Mouse (Mus musculus): ENCODE results near the gene Ankrd34a. TPM values are rescaled to one million over a fixed set of nuclear protein-coding genes. Genes with fewer than 3 reads are reported as not detected.
A peak's percentile ranks its signal among the peaks of the same experiment; 100 is the strongest.
"Not testable (repeated sequence)": the region's sequence is repeated elsewhere in the genome, so short reads cannot be mapped to it uniquely, and the experiment has no call there.

Ankrd34a gene
- polyA plus RNA-seq, 1 experiment from 2014 or later: 0.44 TPM

GRCm38 (mm10) chr3:96600639-96601250 is 4.3 kb downstream of the Ankrd34a start, which contains the start of gene Lix1l:
TSS of gene Lix1l (plus strand) at chr3:96601149.
- H3K9me3 ChIP-seq (replicated peaks): no peaks in the 10 kb centered on the region
- H3K27ac ChIP-seq: peak within 1 kb of the TSS; percentile 76
- peaks cover 77% of the 10 kb centered on the region for H3K27me3 ChIP-seq (replicated peaks)
- H3K4me2 ChIP-seq: peak within 1 kb of the TSS; percentile 93
- H3K4me3 ChIP-seq: peak within 1 kb of the TSS; percentile 68
- WGBS (ENCODE audit: insufficient replicate concordance): 4% methylated on average over 27 of the region's 27 CpGs
- H3K4me1 ChIP-seq: peaks cover 40% of the 10 kb centered on the region
- H3K9ac ChIP-seq: peak within 1 kb of the TSS; percentile 75
- ATAC-seq: peak; percentile 90
- H3K36me3 ChIP-seq: no peaks in the 10 kb centered on the region

- peaks cover 36% of the 10 kb centered on the region for H3K4me1 ChIP-seq
- no peaks in the 10 kb centered on the region for H3K36me3 ChIP-seq
- no peaks in the 10 kb centered on the region for H3K9me3 ChIP-seq (replicated peaks)
- H3K4me2 ChIP-seq: peak overlapping the region; percentile 93
- H3K27me3 ChIP-seq (replicated peaks): peaks cover 71% of the 10 kb centered on the region
- peak overlapping the region; percentile 75 for H3K9ac ChIP-seq
- peak overlapping the region; percentile 68 for H3K4me3 ChIP-seq
- H3K27ac ChIP-seq: peak overlapping the region; percentile 76
- 2% methylated on average over 39 of the region's 40 CpGs for WGBS (ENCODE audit: insufficient replicate concordance)
- ATAC-seq: peak; percentile 50
Observed at GRCm38 (mm10) chr3:96601251-96601787, 4.9 kb downstream of the Ankrd34a start.

DNA sequence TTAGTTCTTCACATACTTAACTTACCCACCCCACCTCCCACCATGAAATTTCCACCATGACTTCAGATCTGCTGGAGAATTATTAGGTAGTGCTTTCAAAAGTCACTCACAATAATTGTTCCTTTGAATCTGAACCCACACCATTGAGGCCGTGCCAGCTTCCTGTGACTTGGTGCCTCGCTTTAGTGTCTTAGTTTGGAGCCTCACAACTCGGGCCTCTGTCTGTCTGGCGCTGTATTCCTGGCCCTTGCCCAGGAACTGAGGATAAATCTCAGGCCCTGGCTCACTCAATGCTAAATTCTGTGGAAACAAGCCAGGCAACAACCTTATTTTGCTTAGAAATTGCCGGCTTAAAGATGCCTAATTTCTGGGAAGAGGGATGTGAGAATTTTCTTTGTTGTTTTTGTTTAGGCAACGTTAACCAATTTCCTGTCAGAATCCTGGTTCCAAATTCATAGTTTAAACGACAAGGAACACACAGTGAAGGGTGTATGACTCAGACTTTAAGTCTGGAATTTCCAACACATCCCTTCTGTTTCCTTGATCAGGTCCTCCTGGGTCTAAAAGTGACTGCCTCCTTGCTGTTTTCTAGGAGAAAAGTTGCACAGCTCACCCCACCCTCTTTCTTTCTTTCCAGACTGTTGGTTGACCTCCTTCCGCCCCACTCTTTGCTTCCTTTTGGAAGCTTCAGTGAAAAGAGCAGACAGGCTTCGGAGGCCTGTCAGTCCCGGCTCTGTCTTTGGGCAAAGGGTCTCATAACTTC is 5.7 kb downstream of the Ankrd34a start:
- Histone ChIP-seq H3K27me3 (replicated peaks) (peaks cover 63% of the 10 kb centered on the region), H3K9ac (no peak overlapping the region; the same call in 1 of the 2 replicates), H3K36me3 (no peaks in the 10 kb centered on the region), H3K9me3 (replicated peaks) (no peaks in the 10 kb centered on the region), H3K27ac (peak overlapping the region; percentile 3; the same call in 1 of the 2 replicates), H3K4me3 (peak overlapping the region; percentile 68), H3K4me1 (peaks cover 28% of the 10 kb centered on the region), H3K4me2 (peak overlapping the region; percentile 93)
- no peak for ATAC-seq
- WGBS (ENCODE audit: insufficient replicate concordance): 50% methylated on average over 10 of the region's 10 CpGs

DNA sequence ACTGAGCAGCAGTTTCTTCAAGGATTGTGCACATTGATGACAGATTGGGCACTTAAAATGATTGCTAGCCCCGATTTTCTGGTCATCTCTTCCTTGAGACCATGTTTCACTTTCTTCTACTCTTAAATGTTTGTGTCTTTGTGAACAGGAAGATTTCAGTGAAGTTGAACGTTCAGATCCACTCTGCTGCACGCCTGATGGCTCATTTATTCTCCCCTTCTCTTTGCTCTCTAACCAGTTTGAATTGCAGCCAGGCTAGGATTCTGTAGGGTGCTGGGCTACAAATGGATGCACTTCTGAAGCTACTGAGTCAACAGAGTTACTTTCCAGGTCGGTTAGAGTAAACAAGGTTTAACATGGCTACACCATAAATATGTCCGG is 6.3 kb downstream of the Ankrd34a start:
- Histone ChIP-seq H3K27ac (no peak overlapping the region), H3K27me3 (replicated peaks) (peaks cover 58% of the 10 kb centered on the region), H3K4me3 (0 out of 2 replicates have a peak overlapping the region, but pooled peaks have one; percentile 68), H3K4me2 (peak overlapping the region; percentile 93; the same call in 1 of the 2 replicates), H3K36me3 (no peaks in the 10 kb centered on the region), H3K4me1 (peaks cover 22% of the 10 kb centered on the region), H3K9ac (no peak overlapping the region), H3K9me3 (replicated peaks) (no peaks in the 10 kb centered on the region)
- no peak for ATAC-seq
- WGBS (ENCODE audit: insufficient replicate concordance): 51% methylated on average over 5 of the region's 5 CpGs

- Histone ChIP-seq H3K9me3 (replicated peaks) (no peaks in the 10 kb centered on the region), H3K27ac (no peak overlapping the region)
- 75% methylated on average over 5 of the region's 5 CpGs for WGBS (ENCODE audit: insufficient replicate concordance)
Observed at GRCm38 (mm10) chr3:96603311-96603710, 6.9 kb downstream of the Ankrd34a start.

GRCm38 (mm10) chr3:96606007-96606406 is 9.6 kb downstream of the Ankrd34a start:
- H3K27me3 ChIP-seq (replicated peaks): peaks cover 25% of the 10 kb centered on the region
- not testable (repeated sequence) for H3K9ac ChIP-seq; ATAC-seq; H3K4me3 ChIP-seq; H3K27ac ChIP-seq; H3K36me3 ChIP-seq; H3K9me3 ChIP-seq (replicated peaks); H3K4me2 ChIP-seq; H3K4me1 ChIP-seq
- WGBS (ENCODE audit: insufficient replicate concordance): 75% methylated on average over 4 of the region's 4 CpGs

More at GRCm38 (mm10) chr3:96603311-96603710, 6.9 kb downstream of the Ankrd34a start:
- H3K27me3 ChIP-seq (replicated peaks): peaks cover 52% of the 10 kb centered on the region
- ATAC-seq: no peak
- H3K4me1 ChIP-seq: peaks cover 16% of the 10 kb centered on the region
- H3K4me2 ChIP-seq: no peak overlapping the region
- no peaks in the 10 kb centered on the region for H3K36me3 ChIP-seq
- no peak overlapping the region for H3K4me3 ChIP-seq
- no peak overlapping the region for H3K9ac ChIP-seq

DNA sequence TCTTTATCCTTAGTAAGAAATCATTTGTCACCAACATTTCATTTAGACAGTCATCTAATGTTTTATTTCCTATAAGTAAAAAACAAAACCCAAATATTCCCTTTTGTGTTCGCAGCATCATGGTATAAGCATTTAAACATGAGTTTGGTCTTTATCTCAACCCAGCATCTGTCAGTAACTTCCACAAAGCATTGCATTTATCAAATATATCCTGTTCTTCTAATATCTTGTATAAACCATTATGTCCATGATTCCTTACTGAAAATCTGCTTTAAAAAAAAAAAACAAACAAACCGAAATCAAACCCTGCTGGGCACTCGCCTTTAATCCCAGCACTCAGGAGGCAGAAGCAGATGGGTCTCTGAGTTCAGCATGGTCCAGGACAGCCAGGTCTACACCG is 10.2 kb downstream of the Ankrd34a start:
- ATAC-seq: no peak
- no peak overlapping the region for H3K9ac ChIP-seq
- H3K4me1 ChIP-seq: peaks cover 1% of the 10 kb centered on the region; the same call in 1 of the 2 replicates
- WGBS (ENCODE audit: insufficient replicate concordance): 71% methylated on average over 4 of the region's 4 CpGs
- peaks cover 18% of the 10 kb centered on the region for H3K27me3 ChIP-seq (replicated peaks)
- H3K4me3 ChIP-seq: no peak overlapping the region
- no peaks in the 10 kb centered on the region for H3K9me3 ChIP-seq (replicated peaks)
- H3K4me2 ChIP-seq: no peak overlapping the region
- no peak overlapping the region for H3K27ac ChIP-seq
- H3K36me3 ChIP-seq: no peaks in the 10 kb centered on the region

GRCm38 (mm10) chr3:96617941-96618340 is 21.5 kb downstream of the Ankrd34a start:
- peaks cover 43% of the 10 kb centered on the region for H3K36me3 ChIP-seq

GRCm38 (mm10) chr3:96623201-96623600 is 26.8 kb downstream of the Ankrd34a start:
- 74% methylated on average over 4 of the region's 4 CpGs for WGBS (ENCODE audit: insufficient replicate concordance)

More at GRCm38 (mm10) chr3:96617941-96618340, 21.5 kb downstream of the Ankrd34a start:
- Histone ChIP-seq H3K27me3 (replicated peaks) (no peaks in the 10 kb centered on the region), H3K9ac (no peak overlapping the region), H3K4me3 (no peak overlapping the region), H3K9me3 (replicated peaks) (no peaks in the 10 kb centered on the region), H3K27ac (no peak overlapping the region), H3K4me2 (no peak overlapping the region), H3K4me1 (no peaks in the 10 kb centered on the region)
- no peak for ATAC-seq
- 80% methylated on average over 3 of the region's 3 CpGs for WGBS (ENCODE audit: insufficient replicate concordance)

DNA sequence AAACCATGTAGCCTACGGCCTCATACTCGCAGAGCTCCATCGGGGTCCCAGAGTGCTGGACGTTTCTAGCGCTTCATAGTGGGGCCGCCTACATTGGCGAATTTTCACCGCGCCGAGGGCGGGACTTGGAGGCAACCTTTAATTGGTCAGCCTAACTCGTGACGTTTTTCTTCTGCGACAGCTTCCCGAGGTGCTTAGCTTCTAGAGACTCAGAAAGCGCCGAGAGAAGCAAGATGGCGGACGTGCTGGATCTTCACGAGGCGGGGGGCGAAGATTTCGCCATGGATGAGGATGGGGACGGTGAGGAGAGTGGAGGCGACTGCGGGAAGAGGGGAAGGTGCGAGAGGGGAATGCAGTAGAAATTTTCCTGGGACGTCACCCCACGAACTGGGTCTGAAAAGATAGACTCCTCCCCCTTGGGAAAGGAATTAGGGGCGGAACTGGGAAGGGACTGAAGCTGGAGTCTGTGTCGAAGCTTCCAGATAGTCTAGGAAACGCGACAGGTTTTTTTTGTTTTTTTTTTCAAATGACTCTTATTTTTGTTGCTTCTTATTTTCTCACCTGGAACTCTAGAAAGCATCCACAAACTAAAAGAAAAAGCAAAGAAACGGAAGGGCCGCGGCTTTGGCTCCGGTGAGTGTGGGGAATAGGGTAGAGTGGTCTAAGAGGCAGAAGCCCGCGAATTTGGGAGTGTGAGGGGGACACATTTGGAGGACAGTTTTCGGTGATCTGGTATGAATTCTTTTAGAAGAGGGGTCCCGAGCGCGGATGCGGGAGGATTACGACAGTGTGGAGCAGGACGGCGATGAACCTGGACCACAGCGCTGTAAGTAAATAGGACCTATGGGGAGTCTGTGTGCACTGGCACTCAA is 33.5 kb downstream of the Ankrd34a start, which contains the start of gene Rbm8a:
Rbm8a (plus strand) TSS at position 205 of the 872 bp plus-strand sequence.
- WGBS (ENCODE audit: insufficient replicate concordance): under 1% methylated on average over 48 of the region's 48 CpGs
- H3K9me3 ChIP-seq (replicated peaks): no peaks in the 10 kb centered on the region
- peak within 1 kb of the TSS; percentile 71 for H3K4me2 ChIP-seq
- peaks cover 33% of the 10 kb centered on the region for H3K36me3 ChIP-seq
- no peaks in the 10 kb centered on the region for H3K27me3 ChIP-seq (replicated peaks)
- H3K9ac ChIP-seq: peak within 1 kb of the TSS; percentile 86
- peak within 1 kb of the TSS; percentile 84 for H3K4me3 ChIP-seq
- ATAC-seq: peak; percentile 94
- H3K4me1 ChIP-seq: peaks cover 38% of the 10 kb centered on the region
- H3K27ac ChIP-seq: peak within 1 kb of the TSS; percentile 71

More at GRCm38 (mm10) chr3:96623201-96623600, 26.8 kb downstream of the Ankrd34a start:
- Histone ChIP-seq H3K36me3 (peaks cover 50% of the 10 kb centered on the region), H3K27me3 (replicated peaks) (no peaks in the 10 kb centered on the region), H3K27ac (no peak overlapping the region), H3K4me2 (no peak overlapping the region), H3K4me1 (no peaks in the 10 kb centered on the region), H3K9me3 (replicated peaks) (no peaks in the 10 kb centered on the region), H3K9ac (no peak overlapping the region), H3K4me3 (no peak overlapping the region)
- ATAC-seq: no peak

DNA sequence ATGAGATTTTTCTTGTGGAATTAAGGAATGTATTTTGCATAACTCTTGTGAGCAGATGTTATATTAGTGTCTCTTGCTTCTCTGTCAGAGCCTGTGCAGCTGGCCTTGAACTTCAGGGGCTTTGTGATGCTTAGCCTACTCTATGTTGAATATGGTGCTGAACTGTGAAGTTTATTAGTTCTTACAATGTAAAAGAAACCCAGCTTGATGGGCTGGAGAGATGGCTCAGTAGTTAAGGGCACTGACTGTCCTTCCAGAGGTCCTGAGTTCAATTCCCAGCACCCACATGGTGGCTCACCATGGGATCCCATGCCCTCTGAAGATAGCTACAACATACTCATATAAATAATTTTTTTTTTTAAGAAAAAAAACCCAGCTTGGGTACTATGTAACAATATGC is 35.6 kb downstream of the Ankrd34a start:
- H3K27ac ChIP-seq: no peak overlapping the region
- H3K36me3 ChIP-seq: peaks cover 31% of the 10 kb centered on the region
- no peak overlapping the region for H3K9ac ChIP-seq
- no peaks in the 10 kb centered on the region for H3K27me3 ChIP-seq (replicated peaks)
- H3K4me2 ChIP-seq: no peak overlapping the region
- H3K9me3 ChIP-seq (replicated peaks): no peaks in the 10 kb centered on the region
- no peak for ATAC-seq
- H3K4me3 ChIP-seq: no peak overlapping the region
- H3K4me1 ChIP-seq: peaks cover 54% of the 10 kb centered on the region
